Mouse (Mus musculus): ENCODE measurements around the gene Ankrd7. TPM values are rescaled to one million over a fixed set of nuclear protein-coding genes. Genes with fewer than 3 reads are reported as not detected.

Gene Ankrd7
- polyA plus RNA-seq, 1 experiment: not detected

- Histone ChIP-seq H3K4me3 (ENCODE audit: low read depth, low read length) (peak overlapping the region; percentile 80), H3K4me1 (ENCODE audit: control insufficient read depth, insufficient read depth, insufficient read length, low read length) (peaks cover 3% of the 10 kb centered on the region; the same call in 1 of the 2 replicates), H3K36me3 (ENCODE audit: control insufficient read depth, insufficient read depth, low read length) (peaks cover 9% of the 10 kb centered on the region), H3K27ac (ENCODE audit: insufficient read depth, low read depth, low read length) (no peak overlapping the region), H3K27me3 (ENCODE audit: control insufficient read depth, insufficient read depth, low read length) (no peaks in the 10 kb centered on the region)
- TF ChIP-seq CTCF (IDR thresholded peaks at IDR 0.05; ENCODE audit: extremely low read depth, insufficient read length, insufficient replicate concordance, low read depth, low read length) (no peak), POLR2A (IDR thresholded peaks at IDR 0.05; ENCODE audit: low read depth, low read length) (no peak)
- WGBS: 2% methylated on average over 28 of the region's 28 CpGs
Measured at GRCm38 (mm10) chr6:18848702-18849061, 17.4 kb upstream of the Ankrd7 start.

- Histone ChIP-seq H3K27ac (ENCODE audit: insufficient read depth, low read depth, low read length) (no peak overlapping the region), H3K4me1 (ENCODE audit: control insufficient read depth, insufficient read depth, insufficient read length, low read length) (no peaks in the 10 kb centered on the region), H3K4me3 (ENCODE audit: low read depth, low read length) (no peak overlapping the region), H3K36me3 (ENCODE audit: control insufficient read depth, insufficient read depth, low read length) (peaks cover 21% of the 10 kb centered on the region), H3K27me3 (ENCODE audit: control insufficient read depth, insufficient read depth, low read length) (no peaks in the 10 kb centered on the region)
- TF ChIP-seq CTCF (IDR thresholded peaks at IDR 0.05; ENCODE audit: extremely low read depth, insufficient read length, insufficient replicate concordance, low read depth, low read length) (no peak), POLR2A (IDR thresholded peaks at IDR 0.05; ENCODE audit: low read depth, low read length) (no peak)
Measured at GRCm38 (mm10) chr6:18855323-18855722, 10.8 kb upstream of the Ankrd7 start.

GRCm38 (mm10) chr6:18856487-18857078 is 9.5 kb upstream of the Ankrd7 start:
- TF ChIP-seq POLR2A (IDR thresholded peaks at IDR 0.05; ENCODE audit: low read depth, low read length) (no peak), CTCF (IDR thresholded peaks at IDR 0.05; ENCODE audit: extremely low read depth, insufficient read length, insufficient replicate concordance, low read depth, low read length) (no peak)
- no peaks in the 10 kb centered on the region for H3K4me1 ChIP-seq (ENCODE audit: control insufficient read depth, insufficient read depth, insufficient read length, low read length)
- WGBS: 91% methylated on average over 3 of the region's 3 CpGs
- no peaks in the 10 kb centered on the region for H3K27me3 ChIP-seq (ENCODE audit: control insufficient read depth, insufficient read depth, low read length)
- no peak overlapping the region for H3K4me3 ChIP-seq (ENCODE audit: low read depth, low read length)
- H3K36me3 ChIP-seq (ENCODE audit: control insufficient read depth, insufficient read depth, low read length): peaks cover 18% of the 10 kb centered on the region
- H3K27ac ChIP-seq (ENCODE audit: insufficient read depth, low read depth, low read length): no peak overlapping the region

GRCm38 (mm10) chr6:18889030-18889429 is 22.9 kb downstream of the Ankrd7 start:
- no peak overlapping the region for H3K27ac ChIP-seq (ENCODE audit: insufficient read depth, low read depth, low read length)
- 68% methylated on average over 2 of the region's 2 CpGs for WGBS
- no peak for TF ChIP-seq CTCF (IDR thresholded peaks at IDR 0.05; ENCODE audit: extremely low read depth, insufficient read length, insufficient replicate concordance, low read depth, low read length)
- TF ChIP-seq POLR2A (IDR thresholded peaks at IDR 0.05; ENCODE audit: low read depth, low read length): no peak

GRCm38 (mm10) chr6:18894142-18894541 is 28.0 kb downstream of the Ankrd7 start:
- Histone ChIP-seq H3K4me3 (ENCODE audit: low read depth, low read length) (no peak overlapping the region), H3K27me3 (ENCODE audit: control insufficient read depth, insufficient read depth, low read length) (no peaks in the 10 kb centered on the region), H3K27ac (ENCODE audit: insufficient read depth, low read depth, low read length) (no peak overlapping the region), H3K4me1 (ENCODE audit: control insufficient read depth, insufficient read depth, insufficient read length, low read length) (no peaks in the 10 kb centered on the region), H3K36me3 (ENCODE audit: control insufficient read depth, insufficient read depth, low read length) (no peaks in the 10 kb centered on the region)
- no peak for TF ChIP-seq POLR2A (IDR thresholded peaks at IDR 0.05; ENCODE audit: low read depth, low read length)
- TF ChIP-seq CTCF (IDR thresholded peaks at IDR 0.05; ENCODE audit: extremely low read depth, insufficient read length, insufficient replicate concordance, low read depth, low read length): no peak

More at GRCm38 (mm10) chr6:18889030-18889429, 22.9 kb downstream of the Ankrd7 start:
- Histone ChIP-seq H3K27me3 (ENCODE audit: control insufficient read depth, insufficient read depth, low read length) (no peaks in the 10 kb centered on the region), H3K4me3 (ENCODE audit: low read depth, low read length) (no peak overlapping the region), H3K36me3 (ENCODE audit: control insufficient read depth, insufficient read depth, low read length) (no peaks in the 10 kb centered on the region), H3K4me1 (ENCODE audit: control insufficient read depth, insufficient read depth, insufficient read length, low read length) (no peaks in the 10 kb centered on the region)

- no peak for TF ChIP-seq POLR2A (IDR thresholded peaks at IDR 0.05; ENCODE audit: low read depth, low read length)
- H3K4me1 ChIP-seq (ENCODE audit: control insufficient read depth, insufficient read depth, insufficient read length, low read length): no peaks in the 10 kb centered on the region
- H3K4me3 ChIP-seq (ENCODE audit: low read depth, low read length): no peak overlapping the region
- H3K36me3 ChIP-seq (ENCODE audit: control insufficient read depth, insufficient read depth, low read length): no peaks in the 10 kb centered on the region
- WGBS: 44% methylated on average over 2 of the region's 2 CpGs
- H3K27me3 ChIP-seq (ENCODE audit: control insufficient read depth, insufficient read depth, low read length): no peaks in the 10 kb centered on the region
- no peak overlapping the region for H3K27ac ChIP-seq (ENCODE audit: insufficient read depth, low read depth, low read length)
Measured at GRCm38 (mm10) chr6:18907173-18907572, 41.1 kb downstream of the Ankrd7 start.

- no peaks in the 10 kb centered on the region for H3K27me3 ChIP-seq (ENCODE audit: control insufficient read depth, insufficient read depth, low read length)
- TF ChIP-seq POLR2A (IDR thresholded peaks at IDR 0.05; ENCODE audit: low read depth, low read length) (no peak), CTCF (IDR thresholded peaks at IDR 0.05; ENCODE audit: extremely low read depth, insufficient read length, insufficient replicate concordance, low read depth, low read length) (no peak)
- no peaks in the 10 kb centered on the region for H3K4me1 ChIP-seq (ENCODE audit: control insufficient read depth, insufficient read depth, insufficient read length, low read length)
- no peak overlapping the region for H3K4me3 ChIP-seq (ENCODE audit: low read depth, low read length)
- WGBS: 67% methylated on average over 4 of the region's 4 CpGs
- no peaks in the 10 kb centered on the region for H3K36me3 ChIP-seq (ENCODE audit: control insufficient read depth, insufficient read depth, low read length)
- no peak overlapping the region for H3K27ac ChIP-seq (ENCODE audit: insufficient read depth, low read depth, low read length)
Measured at GRCm38 (mm10) chr6:18913179-18913578, 47.1 kb downstream of the Ankrd7 start.
